Mouse (Mus musculus) neural tube, embryonic 13.5 days (tissue): Measurements from ENCODE around the gene Dyrk1b. TPM values are rescaled to one million over a fixed set of nuclear protein-coding genes. Genes with fewer than 3 reads are reported as not detected.
"Not testable (repeated sequence)": the region's sequence is repeated elsewhere in the genome, so short reads cannot be mapped to it uniquely, and the experiment has no call there.

Experiments
- ATAC-seq: fragments of 200-750 bp; cut with Nextera tagmentation; 2 replicates; pipeline ENCODE4 v1.8.0; 2017; ENCODE audit warnings: low read depth, mild to moderate bottlenecking, moderate TSS enrichment, moderate library complexity
- H3K27ac ChIP-seq: fragments of 300-500 bp; sonication (generic); replicated peaks from 2 replicates; pipeline ENCODE4 v1.5.1; 2015; ENCODE audit warnings: moderate library complexity, mild to moderate bottlenecking, inconsistent platforms
- H3K27me3 ChIP-seq: fragments of 300-500 bp; sonication (generic); 2 replicates; pipeline ENCODE4 v1.6.1; 2015; ENCODE audit warnings: mild to moderate bottlenecking, inconsistent platforms
- H3K36me3 ChIP-seq: fragments of 300-500 bp; sonication (generic); 2 replicates; pipeline ENCODE4 v1.6.1; 2015; ENCODE audit warnings: mild to moderate bottlenecking, inconsistent platforms
- H3K4me1 ChIP-seq: fragments of 300-500 bp; sonication (generic); replicated peaks from 2 replicates; pipeline ENCODE4 v1.6.1; 2015; ENCODE audit warnings: inconsistent platforms
- H3K4me2 ChIP-seq: fragments of 300-500 bp; sonication (generic); 2 replicates; pipeline ENCODE4 v1.6.1; 2015; ENCODE audit warnings: inconsistent platforms, mild to moderate bottlenecking, moderate library complexity
- H3K4me3 ChIP-seq: fragments of 300-500 bp; sonication (generic); 2 replicates; pipeline ENCODE4 v1.5.1; 2015; ENCODE audit warnings: mild to moderate bottlenecking, inconsistent platforms
- H3K9ac ChIP-seq: fragments of 300-500 bp; sonication (generic); 2 replicates; pipeline ENCODE4 v1.6.1; 2015; ENCODE audit warnings: moderate library complexity, mild to moderate bottlenecking, inconsistent platforms
- H3K9me3 ChIP-seq: fragments of 300-500 bp; sonication (generic); 2 replicates; pipeline ENCODE4 v1.6.1; 2016; ENCODE audit warnings: inconsistent platforms
- WGBS: fragments of 180-500 bp; shearing (Covaris S2); methylation state at CpG from one replicate; pipeline ENCODE4 v1.1.7; 2015; 5-methylcytosine and 5-hydroxymethylcytosine counted together
- polyA plus RNA-seq: library from polyadenylated mRNA; unstranded; fragments of >200 nt; fragmentation: Nextera tagmentation; extraction: Ambion mirVana; gene quantifications from 2 replicates; pipeline ENCODE4 v1.2.1, GENCODE M21; 2015

Dyrk1b gene
- polyA plus RNA-seq, 1 experiment from 2014 or later = 16.0 TPM

DNA sequence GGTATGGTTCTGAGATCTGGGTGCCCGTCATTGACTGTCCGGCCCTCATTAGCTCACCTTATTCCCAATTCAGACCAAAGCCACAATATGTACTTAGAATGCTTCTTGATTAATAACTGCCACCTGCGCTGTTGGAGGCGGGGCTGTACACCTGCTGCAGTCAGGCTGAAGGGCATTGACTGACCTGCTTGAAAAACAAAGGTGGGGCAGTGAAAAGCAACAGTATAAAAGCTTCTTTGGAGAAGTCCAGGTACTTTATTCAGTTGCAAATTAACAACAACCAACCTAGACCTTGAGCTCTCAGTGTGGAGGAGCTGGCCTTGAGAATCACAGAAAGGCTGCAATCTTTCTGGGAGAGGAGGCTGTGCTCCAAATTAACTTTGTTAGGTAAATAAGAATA is 48.2 kb downstream of the Dyrk1b start:
- not testable (repeated sequence) for ATAC-seq, H3K9me3 ChIP-seq, H3K9ac ChIP-seq, H3K36me3 ChIP-seq, H3K4me3 ChIP-seq, H3K27ac ChIP-seq, H3K4me2 ChIP-seq, H3K27me3 ChIP-seq, H3K4me1 ChIP-seq
- WGBS = 95% methylated on average over 4 of the region's 4 CpGs

Other genes starting within 250 kb of the Dyrk1b start
- 28.0 and 35.8 TPM in 2 replicates for gene Zfp780b, start 200.3 kb upstream of the Dyrk1b start, polyA plus RNA-seq
- gene Zfp850, start 165.4 kb upstream of the Dyrk1b start, polyA plus RNA-seq = 4.9 and 5.5 TPM in 2 replicates
- gene Psmc4, start 129.4 kb upstream of the Dyrk1b start, polyA plus RNA-seq = 292 and 295 TPM in 2 replicates
- 0.14 TPM in 1 of 2 replicates, not detected in the other for gene Fcgbp, start 108.2 kb upstream of the Dyrk1b start, polyA plus RNA-seq
- gene 9530053A07Rik, start 50.0 kb upstream of the Dyrk1b start, polyA plus RNA-seq = 0.06 and 0.07 TPM in 2 replicates
- 81.3 and 97.9 TPM in 2 replicates for gene Fbl, start 9.8 kb upstream of the Dyrk1b start, polyA plus RNA-seq
- 7.0 and 13.5 TPM in 2 replicates for gene Eid2, start 88.4 kb downstream of the Dyrk1b start, polyA plus RNA-seq
- gene Eid2b, start 98.3 kb downstream of the Dyrk1b start, polyA plus RNA-seq = 37.2 and 38.2 TPM in 2 replicates
- gene Selenov, start 111.7 kb downstream of the Dyrk1b start, polyA plus RNA-seq = 0.50 and 0.69 TPM in 2 replicates
- gene Dll3, start 122.8 kb downstream of the Dyrk1b start, polyA plus RNA-seq = 31.1 and 31.6 TPM in 2 replicates
- 125 and 131 TPM in 2 replicates for gene Timm50, start 132.6 kb downstream of the Dyrk1b start, polyA plus RNA-seq
- gene Supt5, start 159.3 kb downstream of the Dyrk1b start, polyA plus RNA-seq = 92.1 and 94.1 TPM in 2 replicates
- 533 and 537 TPM in 2 replicates for gene Rps16, start 171.2 kb downstream of the Dyrk1b start, polyA plus RNA-seq
- gene Plekhg2, start 193.1 kb downstream of the Dyrk1b start, polyA plus RNA-seq = 33.8 and 35.8 TPM in 2 replicates
- gene Zfp36, start 200.8 kb downstream of the Dyrk1b start, polyA plus RNA-seq = 4.9 and 6.5 TPM in 2 replicates
- gene Med29, start 213.2 kb downstream of the Dyrk1b start, polyA plus RNA-seq = 35.7 and 45.4 TPM in 2 replicates
- gene Paf1, start 213.5 kb downstream of the Dyrk1b start, polyA plus RNA-seq = 99.8 and 103 TPM in 2 replicates